Mouse (Mus musculus) heart, embryonic 12.5 days (tissue): Measurements from ENCODE around the gene Kif16b. TPM values are rescaled to one million over a fixed set of nuclear protein-coding genes. Genes with fewer than 3 reads are reported as not detected.
A peak's percentile ranks its signal among the peaks of the same experiment; 100 is the strongest.

ENCODE experiments used
- ATAC-seq: fragments of 200-750 bp; cut with Nextera tagmentation; 2 replicates; pipeline ENCODE4 v1.8.0; 2017; ENCODE audit warnings: moderate TSS enrichment, moderate library complexity; ENCODE audit not compliant: insufficient number of reproducible peaks, low FRiP score
- H3K27ac ChIP-seq: fragments of 300-500 bp; sonication (generic); 2 replicates; pipeline ENCODE4 v1.5.1; 2016; ENCODE audit warnings: mild to moderate bottlenecking, moderate library complexity; ENCODE audit not compliant: poor library complexity, severe bottlenecking
- H3K27me3 ChIP-seq: fragments of 300-500 bp; sonication (generic); replicated peaks from 2 replicates; pipeline ENCODE4 v1.6.1; 2016; ENCODE audit warnings: mild to moderate bottlenecking, moderate library complexity
- H3K36me3 ChIP-seq: fragments of 300-500 bp; sonication (generic); 2 replicates; pipeline ENCODE4 v1.6.1; 2016; ENCODE audit warnings: mild to moderate bottlenecking, moderate library complexity
- H3K4me1 ChIP-seq: fragments of 300-500 bp; sonication (generic); replicated peaks from 2 replicates; pipeline ENCODE4 v1.6.1; 2016; ENCODE audit warnings: mild to moderate bottlenecking
- H3K4me2 ChIP-seq: fragments of 300-500 bp; sonication (generic); 2 replicates; pipeline ENCODE4 v1.6.1; 2016; ENCODE audit warnings: mild to moderate bottlenecking, moderate library complexity
- H3K4me3 ChIP-seq: fragments of 300-500 bp; sonication (generic); 2 replicates; pipeline ENCODE4 v1.5.1; 2016; ENCODE audit warnings: mild to moderate bottlenecking
- H3K9ac ChIP-seq: fragments of 300-500 bp; sonication (generic); 2 replicates; pipeline ENCODE4 v1.6.1; 2016; ENCODE audit warnings: mild to moderate bottlenecking, moderate library complexity
- H3K9me3 ChIP-seq: fragments of 300-500 bp; sonication (generic); replicated peaks from 2 replicates; pipeline ENCODE4 v1.6.1; 2016; ENCODE audit warnings: mild to moderate bottlenecking, moderate library complexity
- WGBS: fragments of 180-500 bp; shearing (Covaris S2); methylation state at CpG from one replicate; pipeline ENCODE4 v1.1.7; 2016; 5-methylcytosine and 5-hydroxymethylcytosine counted together
- polyA plus RNA-seq: library from polyadenylated mRNA; unstranded; fragments of >200 nt; fragmentation: Nextera tagmentation; extraction: Ambion mirVana; gene quantifications from 2 replicates; pipeline ENCODE4 v1.2.1, GENCODE M21; 2016

Gene Kif16b
- polyA plus RNA-seq, 1 experiment from 2014 or later = 13.9 TPM

DNA sequence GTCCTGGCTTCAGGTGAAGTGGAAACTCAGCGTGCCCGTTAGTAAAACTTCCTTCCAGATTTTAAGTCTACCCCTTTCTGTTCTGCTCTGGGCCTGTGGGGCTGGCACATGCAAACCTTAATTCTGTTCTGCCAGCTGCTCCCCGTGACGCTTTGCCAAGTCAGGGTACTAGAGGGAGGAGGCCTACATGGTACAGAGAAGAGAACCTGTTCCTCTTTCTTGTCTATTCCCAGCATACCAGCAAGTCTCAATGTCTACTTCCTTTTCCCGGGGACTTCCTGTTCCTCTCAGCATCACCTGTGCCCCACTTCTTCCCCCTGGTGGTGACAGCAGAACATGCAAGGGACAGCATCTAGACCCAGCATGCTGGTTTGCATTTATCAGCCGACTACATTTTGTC lies 290.2 kb downstream of the Kif16b start:
- Histone ChIP-seq H3K36me3 (0 out of 2 replicates have a peak, but pooled peaks cover under 1% of the 10 kb centered on the region), H3K9ac (no peak overlapping the region)
- ATAC-seq = no peak

DNA sequence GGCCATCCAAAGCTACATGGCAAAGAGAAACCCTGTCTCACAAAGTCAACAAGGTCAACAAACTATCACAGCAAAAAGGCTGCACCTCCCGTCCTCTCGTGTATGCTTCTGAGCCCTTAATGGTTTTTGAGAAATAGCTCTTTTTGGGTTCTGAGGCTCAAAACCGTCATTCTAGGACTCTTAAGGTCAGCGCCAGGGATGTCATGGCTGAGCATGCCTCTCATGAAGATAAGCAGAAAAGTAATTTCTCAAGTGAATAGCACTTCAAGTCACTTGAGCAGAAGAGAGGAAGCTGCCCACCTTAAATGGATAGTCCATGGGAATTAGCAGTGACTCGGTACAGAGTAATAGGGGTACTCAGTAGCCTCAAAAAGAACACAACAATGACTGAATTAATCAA lies 291.1 kb downstream of the Kif16b start:
- Histone ChIP-seq H3K4me2 (no peak overlapping the region), H3K4me3 (no peak overlapping the region), H3K9me3 (no peaks in the 10 kb centered on the region), H3K9ac (no peak overlapping the region), H3K27me3 (peaks cover under 1% of the 10 kb centered on the region), H3K36me3 (no peaks in the 10 kb centered on the region), H3K4me1 (no peaks in the 10 kb centered on the region), H3K27ac (no peak overlapping the region)
- ATAC-seq = no peak
- 85% methylated on average over 5 of the region's 5 CpGs for WGBS

More for the DNA sequence above, 290.2 kb downstream of the Kif16b start:
- WGBS = 78% methylated on average over 6 of the region's 6 CpGs
- Histone ChIP-seq H3K27ac (no peak overlapping the region), H3K4me3 (no peak overlapping the region), H3K9me3 (no peaks in the 10 kb centered on the region), H3K4me1 (no peaks in the 10 kb centered on the region), H3K27me3 (peaks cover 3% of the 10 kb centered on the region), H3K4me2 (no peak overlapping the region)

DNA sequence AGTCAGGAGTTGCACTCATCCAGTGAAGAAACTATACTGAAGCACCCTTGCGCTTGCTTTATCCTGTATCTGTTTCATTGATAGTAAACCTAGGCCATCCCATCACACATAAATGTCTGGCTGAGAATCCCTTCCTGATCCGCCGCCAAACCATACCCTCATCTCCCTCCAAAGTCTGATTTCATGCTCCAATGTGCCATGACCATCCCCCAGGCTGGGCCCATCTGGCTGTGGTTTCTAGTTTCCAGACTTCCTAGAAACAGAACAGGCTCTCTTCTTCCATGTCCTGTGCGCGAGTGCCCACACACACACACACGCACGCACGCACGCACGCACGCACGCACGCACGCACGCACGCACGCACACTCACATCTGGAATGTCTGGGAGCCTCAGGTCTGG lies 292.6 kb downstream of the Kif16b start:
- no peaks in the 10 kb centered on the region for H3K4me1 ChIP-seq
- ATAC-seq = no peak
- H3K27me3 ChIP-seq = no peaks in the 10 kb centered on the region; the same call in 1 of the 2 replicates
- no peaks in the 10 kb centered on the region for H3K9me3 ChIP-seq
- no peaks in the 10 kb centered on the region for H3K36me3 ChIP-seq
- no peak overlapping the region for H3K4me3 ChIP-seq
- H3K27ac ChIP-seq = no peak overlapping the region
- H3K4me2 ChIP-seq = no peak overlapping the region
- 88% methylated on average over 17 of the region's 17 CpGs for WGBS
- H3K9ac ChIP-seq = no peak overlapping the region

DNA sequence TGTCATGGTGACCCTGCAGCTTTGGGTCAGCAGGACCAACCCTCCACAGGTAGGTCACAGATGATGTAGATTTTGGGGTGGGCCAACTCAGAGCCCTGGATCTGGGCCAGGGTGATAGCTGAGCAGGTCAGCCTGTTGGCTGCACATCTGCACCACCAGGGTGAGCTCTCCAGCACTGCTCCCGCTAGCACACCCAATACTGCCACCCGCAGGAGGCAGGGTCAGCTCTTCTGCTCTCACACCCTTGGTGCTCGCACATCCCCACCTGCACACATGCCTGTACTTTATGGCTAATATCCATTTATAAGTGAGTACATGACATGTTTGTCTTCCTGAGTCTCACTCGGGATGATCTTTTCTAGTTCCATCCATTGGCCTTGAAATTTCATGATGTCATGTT lies 296.6 kb downstream of the Kif16b start:
- H3K9ac ChIP-seq = no peak overlapping the region
- H3K4me1 ChIP-seq = no peaks in the 10 kb centered on the region
- no peak for ATAC-seq
- H3K4me2 ChIP-seq = no peak overlapping the region
- H3K9me3 ChIP-seq = no peaks in the 10 kb centered on the region
- WGBS = 68% methylated on average over 4 of the region's 4 CpGs
- H3K27me3 ChIP-seq = no peaks in the 10 kb centered on the region; the same call in 1 of the 2 replicates
- H3K27ac ChIP-seq = no peak overlapping the region
- H3K36me3 ChIP-seq = no peaks in the 10 kb centered on the region
- no peak overlapping the region for H3K4me3 ChIP-seq

DNA sequence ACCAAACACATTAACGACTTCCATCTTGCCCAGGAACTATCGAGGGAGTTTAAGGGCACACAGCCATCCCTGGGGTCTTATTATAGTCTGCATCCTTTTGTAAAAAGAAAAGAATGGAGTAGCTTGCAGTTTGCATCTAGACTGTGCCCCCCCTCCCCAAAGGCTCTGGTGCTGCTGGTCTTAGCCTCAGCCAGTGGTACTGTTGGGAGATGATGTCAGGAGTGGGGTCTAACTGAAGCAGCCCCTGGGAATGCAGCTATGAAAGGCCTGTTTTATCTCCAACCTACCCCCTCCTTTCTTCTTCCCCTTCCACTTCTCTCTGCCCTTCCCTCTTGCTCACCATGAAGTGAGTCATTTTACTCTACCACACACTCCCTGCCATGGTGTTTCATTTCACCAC lies 298.1 kb downstream of the Kif16b start:
- no peak overlapping the region for H3K9ac ChIP-seq
- H3K4me1 ChIP-seq = no peaks in the 10 kb centered on the region
- WGBS = 72% methylated on average over 2 of the region's 2 CpGs
- no peaks in the 10 kb centered on the region for H3K27me3 ChIP-seq
- H3K4me3 ChIP-seq = no peak overlapping the region
- ATAC-seq = no peak
- no peaks in the 10 kb centered on the region for H3K36me3 ChIP-seq
- H3K9me3 ChIP-seq = no peaks in the 10 kb centered on the region
- H3K4me2 ChIP-seq = no peak overlapping the region
- H3K27ac ChIP-seq = no peak overlapping the region

DNA sequence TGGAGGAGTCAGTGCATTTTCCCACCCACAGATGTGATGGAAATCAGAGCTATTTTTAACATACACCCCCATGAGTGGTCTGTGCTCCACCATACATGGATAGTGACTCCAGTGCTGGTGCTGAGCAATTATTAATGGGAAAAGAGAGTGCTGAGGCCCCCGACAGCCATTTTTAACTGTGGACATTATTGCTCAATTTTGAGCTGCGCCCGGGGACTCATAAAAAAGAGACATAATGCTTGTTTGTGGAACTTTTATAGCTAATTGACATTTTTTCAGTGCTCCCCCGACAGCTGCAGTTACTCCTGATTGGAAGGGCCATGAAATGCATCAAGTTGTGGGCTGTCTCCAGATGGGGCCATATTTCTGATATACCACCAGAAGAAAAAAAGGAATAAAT lies 302.1 kb downstream of the Kif16b start:
- no peak overlapping the region for H3K27ac ChIP-seq
- no peaks in the 10 kb centered on the region for H3K36me3 ChIP-seq
- H3K4me1 ChIP-seq = no peaks in the 10 kb centered on the region
- H3K9ac ChIP-seq = no peak overlapping the region
- H3K4me2 ChIP-seq = no peak overlapping the region
- no peak overlapping the region for H3K4me3 ChIP-seq
- no peaks in the 10 kb centered on the region for H3K9me3 ChIP-seq
- ATAC-seq = no peak
- H3K27me3 ChIP-seq = 0 out of 2 replicates have a peak, but pooled peaks cover 7% of the 10 kb centered on the region
- 79% methylated on average over 4 of the region's 4 CpGs for WGBS

DNA sequence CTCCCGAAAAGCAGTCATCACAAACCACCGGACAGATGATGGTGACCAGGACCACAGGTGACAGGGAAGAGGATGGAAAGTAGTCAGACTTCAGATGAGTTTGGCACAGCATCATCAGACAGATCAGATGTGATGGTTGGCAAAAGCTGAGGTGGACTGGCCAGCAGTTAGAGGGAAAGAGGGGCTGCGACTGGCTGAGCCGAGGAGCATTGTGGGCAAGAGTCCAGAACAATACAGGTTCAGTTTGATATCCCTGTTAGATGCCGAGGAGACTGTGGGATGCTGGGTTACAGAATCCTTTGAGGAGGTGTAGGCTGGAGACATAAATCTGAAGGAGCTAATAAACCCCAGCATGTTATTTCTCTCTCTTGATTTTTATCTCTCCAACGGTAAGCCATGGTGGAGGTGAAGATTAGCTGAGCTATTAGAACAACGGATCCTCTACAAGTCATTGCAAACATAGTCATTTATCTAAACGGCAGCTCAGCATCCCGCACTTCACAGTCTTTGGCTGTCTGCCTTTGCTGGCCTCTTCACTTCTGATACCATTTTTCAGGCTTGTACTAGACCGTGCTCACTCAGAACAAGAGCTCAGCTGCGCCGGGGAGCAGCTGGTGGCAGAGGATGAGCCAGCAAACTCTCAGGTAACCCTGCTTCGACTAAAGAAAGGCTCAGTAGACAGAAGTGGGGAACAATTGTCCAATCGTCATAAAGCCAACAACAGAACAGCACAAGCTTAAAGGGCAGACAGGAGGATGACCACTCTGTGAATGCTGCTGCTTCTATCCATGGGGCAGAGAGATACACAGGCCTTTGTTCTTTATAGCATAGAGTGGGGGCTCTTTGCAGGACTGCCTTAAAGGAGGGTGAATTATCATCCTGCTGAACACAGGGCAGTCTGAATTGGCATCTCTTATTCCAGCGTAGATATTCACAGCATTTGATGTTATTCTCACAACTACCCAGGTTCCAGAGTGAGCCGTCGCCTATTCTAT lies 304.9 kb downstream of the Kif16b start:
- Histone ChIP-seq H3K4me1 (0 out of 2 replicates have a peak, but pooled peaks cover 4% of the 10 kb centered on the region), H3K4me3 (no peak overlapping the region), H3K27ac (no peak overlapping the region), H3K27me3 (0 out of 2 replicates have a peak, but pooled peaks cover 7% of the 10 kb centered on the region), H3K9ac (no peak overlapping the region), H3K36me3 (no peaks in the 10 kb centered on the region), H3K9me3 (peaks cover 6% of the 10 kb centered on the region; the same call in 1 of the 2 replicates), H3K4me2 (no peak overlapping the region)
- no peak for ATAC-seq
- 65% methylated on average over 17 of the region's 17 CpGs for WGBS

DNA sequence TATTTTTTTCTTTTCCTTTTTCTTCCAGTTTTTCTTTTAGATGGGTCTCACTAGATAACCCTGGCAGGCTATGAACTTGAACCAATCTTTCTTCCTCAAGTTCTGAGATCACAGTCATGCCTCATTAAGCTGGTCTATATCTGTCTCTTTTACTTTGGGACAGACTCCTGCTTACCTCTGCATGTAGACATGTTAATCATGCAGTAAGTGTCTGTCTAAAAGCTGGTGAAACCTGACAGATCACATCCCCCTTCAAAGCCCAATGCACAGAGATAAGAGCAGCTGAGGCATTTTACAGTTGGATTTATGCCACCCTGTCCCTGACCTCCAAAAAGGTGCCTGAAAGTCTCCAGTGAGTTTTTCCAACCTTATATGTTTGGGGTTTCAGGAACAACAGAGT lies 310.4 kb downstream of the Kif16b start:
- Histone ChIP-seq H3K27me3 (0 out of 2 replicates have a peak, but pooled peaks cover 7% of the 10 kb centered on the region), H3K4me1 (peaks cover 26% of the 10 kb centered on the region), H3K36me3 (no peaks in the 10 kb centered on the region), H3K4me2 (no peak overlapping the region), H3K9me3 (peaks cover 6% of the 10 kb centered on the region; the same call in 1 of the 2 replicates), H3K27ac (no peak overlapping the region), H3K9ac (no peak overlapping the region), H3K4me3 (no peak overlapping the region)
- ATAC-seq = no peak

DNA sequence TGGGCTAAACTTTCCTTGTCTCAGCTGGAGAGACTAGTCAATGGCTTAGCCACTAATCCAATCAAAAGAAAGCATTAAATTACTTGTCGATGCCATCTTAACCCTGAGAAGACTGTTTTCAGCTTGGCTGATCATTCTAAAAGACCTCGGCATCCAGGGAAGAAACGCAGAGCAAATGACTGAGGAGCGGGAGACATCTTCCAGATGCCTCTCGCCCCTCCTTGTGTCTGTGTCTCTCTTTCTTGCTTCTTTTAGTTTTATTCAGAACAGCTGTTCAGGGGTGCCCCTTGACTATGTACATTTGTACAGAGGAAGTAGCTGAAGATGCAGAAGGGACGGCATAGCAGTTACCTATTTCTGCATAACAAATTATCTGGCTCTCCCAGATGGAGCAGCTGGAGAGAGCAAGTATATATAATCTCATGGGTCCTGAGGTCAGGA lies 311.0 kb downstream of the Kif16b start:
- no peaks in the 10 kb centered on the region for H3K36me3 ChIP-seq
- H3K4me2 ChIP-seq = no peak overlapping the region
- no peak for ATAC-seq
- no peak overlapping the region for H3K4me3 ChIP-seq
- H3K4me1 ChIP-seq = peaks cover 26% of the 10 kb centered on the region
- 54% methylated on average over 6 of the region's 6 CpGs for WGBS
- H3K9ac ChIP-seq = no peak overlapping the region
- H3K27ac ChIP-seq = peak overlapping the region; percentile 35; the same call in 1 of the 2 replicates
- peaks cover 6% of the 10 kb centered on the region; the same call in 1 of the 2 replicates for H3K9me3 ChIP-seq
- 0 out of 2 replicates have a peak, but pooled peaks cover 2% of the 10 kb centered on the region for H3K27me3 ChIP-seq

DNA sequence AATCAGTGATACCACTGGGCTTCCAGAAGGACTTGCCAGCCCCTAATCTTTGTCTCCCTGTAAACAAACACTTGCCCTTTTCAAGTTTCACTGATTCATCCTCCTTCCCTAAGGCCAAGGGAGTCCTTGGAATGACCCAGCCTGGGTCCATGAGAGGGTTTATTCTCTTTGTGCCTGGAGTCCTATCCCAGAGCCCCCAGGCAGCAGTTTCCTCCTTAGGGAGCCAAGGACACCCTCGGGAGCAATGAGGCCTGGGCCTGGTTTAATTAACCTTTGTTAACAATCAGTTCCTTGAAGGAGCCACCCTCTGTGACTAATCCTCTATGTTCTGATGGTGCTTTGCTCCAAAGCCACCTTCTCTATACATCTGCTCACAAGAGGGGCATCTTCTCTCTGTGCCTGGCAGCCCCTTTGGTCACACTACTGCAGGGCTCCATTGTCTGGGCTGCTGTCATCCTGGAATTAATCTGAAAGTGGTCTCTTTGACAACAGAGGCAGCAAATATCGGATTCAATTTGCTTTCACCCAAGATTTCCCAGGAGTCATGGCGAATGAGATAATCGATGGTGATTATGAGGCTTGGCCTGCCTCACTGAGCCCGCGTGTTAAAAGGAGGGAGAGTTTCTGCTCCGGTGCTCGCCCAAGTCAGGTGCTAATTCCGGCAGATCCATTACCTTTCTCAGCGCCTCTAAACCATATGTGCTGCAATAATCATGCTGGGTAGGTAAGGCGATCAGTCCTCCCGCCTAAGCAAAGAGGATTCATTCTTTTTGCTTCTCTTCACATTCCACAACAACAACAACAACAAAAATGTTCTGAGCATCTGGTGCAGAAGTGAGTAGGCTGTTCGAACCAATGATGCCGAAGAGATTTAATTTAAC lies 311.7 kb downstream of the Kif16b start:
- Histone ChIP-seq H3K27ac (0 out of 2 replicates have a peak overlapping the region, but pooled peaks have one; percentile 35), H3K36me3 (no peaks in the 10 kb centered on the region), H3K4me1 (peaks cover 26% of the 10 kb centered on the region), H3K27me3 (no peaks in the 10 kb centered on the region), H3K4me3 (no peak overlapping the region), H3K9ac (no peak overlapping the region), H3K9me3 (peaks cover 6% of the 10 kb centered on the region; the same call in 1 of the 2 replicates), H3K4me2 (no peak overlapping the region)
- ATAC-seq = no peak
- 69% methylated on average over 14 of the region's 14 CpGs for WGBS

DNA sequence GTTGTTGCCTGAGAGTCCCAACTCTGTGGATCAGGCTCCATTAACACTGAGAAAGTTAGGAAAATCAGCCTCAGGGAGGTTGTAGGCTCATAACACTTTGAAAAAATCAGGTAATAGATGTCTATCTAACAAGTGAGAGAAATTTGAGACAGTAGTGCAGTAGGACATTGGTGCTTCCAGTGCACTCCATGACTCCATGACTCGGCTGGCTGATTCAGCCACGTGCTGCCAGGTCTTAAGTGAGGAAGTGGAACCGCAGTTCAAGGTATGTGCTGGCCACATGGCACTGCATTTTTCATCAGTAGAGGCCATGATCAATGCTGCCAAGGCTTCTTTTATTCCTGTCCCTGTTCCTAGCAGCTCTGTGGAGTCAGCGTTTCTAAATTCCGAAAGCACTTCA lies 315.5 kb downstream of the Kif16b start:
- Histone ChIP-seq H3K36me3 (no peaks in the 10 kb centered on the region), H3K4me2 (no peak overlapping the region), H3K27me3 (no peaks in the 10 kb centered on the region), H3K9ac (no peak overlapping the region), H3K4me1 (peaks cover 17% of the 10 kb centered on the region), H3K9me3 (no peaks in the 10 kb centered on the region), H3K4me3 (no peak overlapping the region), H3K27ac (no peak overlapping the region)
- ATAC-seq = no peak
- WGBS = 90% methylated on average over 5 of the region's 5 CpGs
